Mouse (Mus musculus): ENCODE results near the gene Jdp2. TPM values are rescaled to one million over a fixed set of nuclear protein-coding genes. Genes with fewer than 3 reads are reported as not detected.

The Jdp2 gene
- total and polyA plus RNA-seq, 2 experiments from 2014 or later = 0.89 to 15.4 TPM

DNA sequence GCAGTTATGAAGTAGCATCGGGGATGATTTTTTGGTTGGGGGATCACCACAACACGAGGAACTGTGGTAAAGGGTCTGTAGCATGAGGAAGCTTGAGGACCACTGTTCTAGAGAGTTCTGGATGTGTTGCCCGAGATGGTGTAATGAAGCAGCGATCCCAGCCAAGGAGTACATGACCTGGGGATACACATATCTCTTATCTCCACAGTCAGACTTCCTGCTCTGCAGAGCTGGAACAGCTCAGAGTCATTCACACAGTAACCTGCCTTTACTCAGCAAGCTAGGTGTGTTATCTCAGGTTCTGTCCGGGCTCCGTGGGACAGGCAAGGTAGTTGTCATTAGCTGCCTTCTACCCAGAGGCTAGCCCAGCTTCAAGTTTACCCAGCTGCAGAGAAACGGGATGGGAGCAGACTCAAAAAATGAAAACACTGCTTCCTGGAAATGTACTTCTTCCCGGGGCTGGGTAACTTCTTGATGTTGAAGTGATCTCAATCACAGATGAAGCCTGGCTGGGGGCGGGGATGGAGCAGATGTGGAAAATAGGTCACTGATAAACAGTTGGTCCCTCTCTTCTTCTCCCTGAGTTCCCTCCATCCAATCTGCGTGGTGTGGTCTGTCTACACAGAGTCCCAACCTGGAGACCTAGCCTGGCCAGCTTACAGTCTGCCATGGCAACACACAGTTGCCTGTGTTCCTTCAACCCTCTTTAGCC is 42.2 kb downstream of the Jdp2 start:
- DNase-seq (ENCODE audit: low spot score) = no peak
- no peak for TF ChIP-seq CTCF (IDR thresholded peaks at IDR 0.05; ENCODE audit: low read depth)
- Histone ChIP-seq H3K9me3 (ENCODE audit: low read length) (no peaks in the 10 kb centered on the region), H3K36me3 (ENCODE audit: insufficient read depth, low read length) (peaks cover 4% of the 10 kb centered on the region; the same call in 1 of the 2 replicates), H3K27ac (peak overlapping the region; percentile 26; the same call in 1 of the 2 replicates), H3K4me1 (ENCODE audit: insufficient read depth, low read length) (peaks cover 6% of the 10 kb centered on the region; the same call in 1 of the 2 replicates), H3K27me3 (ENCODE audit: insufficient read depth, low read length) (no peaks in the 10 kb centered on the region), H3K4me2 (ENCODE audit: low read depth, low read length) (no peak overlapping the region), H3K4me3 (ENCODE audit: low read length) (no peak overlapping the region), H3K9ac (replicated peaks; ENCODE audit: low read length) (no peak overlapping the region)
- peak; percentile 24; the same call in 1 of the 2 replicates for ATAC-seq
- WGBS = 77% methylated on average over 10 of the region's 10 CpGs

GRCm38 (mm10) chr12:85641564-85641931 is 42.7 kb downstream of the Jdp2 start:
- Histone ChIP-seq H3K9me3 (ENCODE audit: low read length) (no peaks in the 10 kb centered on the region), H3K27ac (peak overlapping the region; percentile 26; the same call in 1 of the 2 replicates), H3K4me1 (ENCODE audit: insufficient read depth, low read length) (peaks cover 6% of the 10 kb centered on the region; the same call in 1 of the 2 replicates), H3K36me3 (ENCODE audit: insufficient read depth, low read length) (peaks cover 4% of the 10 kb centered on the region; the same call in 1 of the 2 replicates), H3K4me2 (ENCODE audit: low read depth, low read length) (no peak overlapping the region), H3K27me3 (ENCODE audit: insufficient read depth, low read length) (no peaks in the 10 kb centered on the region), H3K9ac (replicated peaks; ENCODE audit: low read length) (no peak overlapping the region), H3K4me3 (ENCODE audit: low read length) (no peak overlapping the region)
- peak; percentile 22; the same call in 1 of the 2 replicates for ATAC-seq
- no peak for TF ChIP-seq CTCF (IDR thresholded peaks at IDR 0.05; ENCODE audit: low read depth)
- 28% methylated on average over 4 of the region's 4 CpGs for WGBS
- DNase-seq (ENCODE audit: low spot score) = peak; percentile 15

GRCm38 (mm10) chr12:85643735-85644134 is 44.9 kb downstream of the Jdp2 start:
- H3K36me3 ChIP-seq (ENCODE audit: insufficient read depth, low read length) = peaks cover 4% of the 10 kb centered on the region; the same call in 1 of the 2 replicates
- ATAC-seq (no peak), DNase-seq (ENCODE audit: low spot score) (no peak)
- no peaks in the 10 kb centered on the region for H3K9me3 ChIP-seq (ENCODE audit: low read length)
- H3K27me3 ChIP-seq (ENCODE audit: insufficient read depth, low read length) = no peaks in the 10 kb centered on the region
- 78% methylated on average over 5 of the region's 5 CpGs for WGBS
- H3K27ac ChIP-seq = no peak overlapping the region
- H3K4me1 ChIP-seq (ENCODE audit: insufficient read depth, low read length) = peaks cover 6% of the 10 kb centered on the region; the same call in 1 of the 2 replicates
- no peak overlapping the region for H3K4me2 ChIP-seq (ENCODE audit: low read depth, low read length)
- no peak overlapping the region for H3K9ac ChIP-seq (replicated peaks; ENCODE audit: low read length)
- TF ChIP-seq CTCF (IDR thresholded peaks at IDR 0.05; ENCODE audit: low read depth) = no peak
- H3K4me3 ChIP-seq (ENCODE audit: low read length) = no peak overlapping the region

GRCm38 (mm10) chr12:85645664-85646063 is 46.8 kb downstream of the Jdp2 start:
- ATAC-seq (no peak), DNase-seq (ENCODE audit: low spot score) (no peak)
- H3K9ac ChIP-seq (replicated peaks; ENCODE audit: low read length) = no peak overlapping the region
- no peaks in the 10 kb centered on the region for H3K9me3 ChIP-seq (ENCODE audit: low read length)
- 91% methylated on average over 4 of the region's 4 CpGs for WGBS
- H3K36me3 ChIP-seq (ENCODE audit: insufficient read depth, low read length) = no peaks in the 10 kb centered on the region
- H3K4me2 ChIP-seq (ENCODE audit: low read depth, low read length) = no peak overlapping the region
- peak; percentile 29; the same call in 1 of the 2 replicates for TF ChIP-seq CTCF (IDR thresholded peaks at IDR 0.05; ENCODE audit: low read depth)
- no peak overlapping the region for H3K4me3 ChIP-seq (ENCODE audit: low read length)
- H3K4me1 ChIP-seq (ENCODE audit: insufficient read depth, low read length) = peaks cover 6% of the 10 kb centered on the region; the same call in 1 of the 2 replicates
- H3K27me3 ChIP-seq (ENCODE audit: insufficient read depth, low read length) = no peaks in the 10 kb centered on the region
- H3K27ac ChIP-seq = no peak overlapping the region

DNA sequence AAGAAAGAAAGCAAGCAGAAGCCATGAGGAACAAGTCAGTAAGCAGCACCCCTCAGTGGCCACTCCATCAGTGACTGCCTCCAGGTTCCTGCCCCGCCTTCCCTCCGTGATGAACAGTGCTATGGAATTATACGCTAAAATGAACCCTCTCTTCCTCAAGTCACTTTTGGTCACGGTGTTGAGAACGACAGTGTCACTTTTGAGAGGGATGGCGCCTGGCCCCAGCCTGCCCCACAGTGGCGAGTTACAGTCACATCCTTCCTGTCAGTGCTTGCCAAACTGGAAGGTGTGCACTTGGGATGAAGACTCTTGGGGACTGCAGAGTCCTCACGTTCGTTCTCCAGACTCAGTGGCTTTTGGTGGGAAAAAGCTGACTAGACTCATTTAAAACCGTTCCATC is 48.5 kb downstream of the Jdp2 start:
- DNase-seq (ENCODE audit: low spot score) = peak; percentile 54
- no peak overlapping the region for H3K27ac ChIP-seq
- H3K4me1 ChIP-seq (ENCODE audit: insufficient read depth, low read length) = no peaks in the 10 kb centered on the region
- 38% methylated on average over 10 of the region's 10 CpGs for WGBS
- H3K4me3 ChIP-seq (ENCODE audit: low read length) = no peak overlapping the region
- no peaks in the 10 kb centered on the region for H3K9me3 ChIP-seq (ENCODE audit: low read length)
- ATAC-seq = peak; percentile 56; the same call in 1 of the 2 replicates
- H3K27me3 ChIP-seq (ENCODE audit: insufficient read depth, low read length) = no peaks in the 10 kb centered on the region
- no peak overlapping the region for H3K4me2 ChIP-seq (ENCODE audit: low read depth, low read length)
- no peaks in the 10 kb centered on the region for H3K36me3 ChIP-seq (ENCODE audit: insufficient read depth, low read length)
- TF ChIP-seq CTCF (IDR thresholded peaks at IDR 0.05; ENCODE audit: low read depth) = peak; percentile 65
- no peak overlapping the region for H3K9ac ChIP-seq (replicated peaks; ENCODE audit: low read length)

GRCm38 (mm10) chr12:85647955-85648354 is 49.1 kb downstream of the Jdp2 start:
- Histone ChIP-seq H3K4me3 (ENCODE audit: low read length) (no peak overlapping the region), H3K27me3 (ENCODE audit: insufficient read depth, low read length) (no peaks in the 10 kb centered on the region), H3K4me2 (ENCODE audit: low read depth, low read length) (no peak overlapping the region), H3K36me3 (ENCODE audit: insufficient read depth, low read length) (no peaks in the 10 kb centered on the region), H3K4me1 (ENCODE audit: insufficient read depth, low read length) (no peaks in the 10 kb centered on the region), H3K9ac (replicated peaks; ENCODE audit: low read length) (no peak overlapping the region), H3K27ac (no peak overlapping the region), H3K9me3 (ENCODE audit: low read length) (no peaks in the 10 kb centered on the region)
- DNase-seq (ENCODE audit: low spot score) (no peak), ATAC-seq (no peak)
- 97% methylated on average over 1 of the region's 1 CpGs for WGBS
- no peak for TF ChIP-seq CTCF (IDR thresholded peaks at IDR 0.05; ENCODE audit: low read depth)

GRCm38 (mm10) chr12:85659319-85659718 is 60.5 kb downstream of the Jdp2 start:
- H3K36me3 ChIP-seq (ENCODE audit: insufficient read depth, low read length) = no peaks in the 10 kb centered on the region
- no peak overlapping the region for H3K27ac ChIP-seq
- H3K4me1 ChIP-seq (ENCODE audit: insufficient read depth, low read length) = no peaks in the 10 kb centered on the region
- DNase-seq (ENCODE audit: low spot score) (peak; percentile 39), ATAC-seq (peak; percentile 32; the same call in 1 of the 2 replicates)
- H3K4me2 ChIP-seq (ENCODE audit: low read depth, low read length) = no peak overlapping the region
- TF ChIP-seq CTCF (IDR thresholded peaks at IDR 0.05; ENCODE audit: low read depth) = no peak
- 12% methylated on average over 2 of the region's 2 CpGs for WGBS
- no peak overlapping the region for H3K9ac ChIP-seq (replicated peaks; ENCODE audit: low read length)
- H3K4me3 ChIP-seq (ENCODE audit: low read length) = no peak overlapping the region
- H3K9me3 ChIP-seq (ENCODE audit: low read length) = no peaks in the 10 kb centered on the region
- H3K27me3 ChIP-seq (ENCODE audit: insufficient read depth, low read length) = no peaks in the 10 kb centered on the region

Measured in hindbrain, postnatal 0 days (tissue).